Mouse (Mus musculus) cerebellum, adult 2 months (tissue): ENCODE results near the gene Pglyrp2.

ENCODE experiments used
- CTCF ChIP-seq: fragments of 200-500 bp; IDR thresholded peaks from 2 replicates; pipeline ENCODE4 v1.5.1; 2011; ENCODE audit warnings: low read depth, mild to moderate bottlenecking, control low read depth, low read length, moderate library complexity, borderline replicate concordance; ENCODE audit not compliant: insufficient read depth
- POLR2A ChIP-seq: fragments of 200-500 bp; IDR thresholded peaks from 2 replicates; pipeline ENCODE4 v1.6.1; 2011; ENCODE audit warnings: low read length, control low read depth, borderline replicate concordance; ENCODE audit not compliant: insufficient read depth

DNA sequence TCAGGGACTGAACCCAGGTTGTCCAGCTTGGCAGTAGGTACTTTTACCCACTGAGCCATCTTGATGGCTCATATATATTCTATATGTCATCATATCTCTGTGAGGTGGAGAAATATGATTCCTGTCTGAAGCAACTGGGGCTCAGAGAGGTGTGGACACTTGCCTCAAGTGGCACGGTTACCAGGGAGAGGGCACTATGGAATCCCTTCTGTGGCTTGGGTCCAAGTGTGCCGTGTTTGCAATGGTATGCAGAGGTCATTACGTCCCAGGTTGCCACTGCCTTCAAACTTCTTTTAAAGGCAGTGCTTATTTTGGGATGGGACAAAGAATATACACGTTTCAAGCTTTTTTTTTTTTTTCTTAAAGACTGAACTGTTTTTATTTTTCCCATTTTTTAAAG, 30.2 kb upstream of the Pglyrp2 start:
- TF ChIP-seq CTCF (no peak), POLR2A (no peak)
